Mouse (Mus musculus) heart, embryonic 14.5 days (tissue): ENCODE data around the gene Tnfrsf1b. TPM values are rescaled to one million over a fixed set of nuclear protein-coding genes. Genes with fewer than 3 reads are reported as not detected.
A peak's percentile ranks its signal among the peaks of the same experiment; 100 is the strongest.

ENCODE experiments used
- ATAC-seq: fragments of 200-750 bp; cut with Nextera tagmentation; 2 replicates; pipeline ENCODE4 v1.8.0; 2017; ENCODE audit warnings: low read depth, moderate TSS enrichment; ENCODE audit not compliant: insufficient number of reproducible peaks, insufficient read depth, low FRiP score
- H3K27ac ChIP-seq, 2 experiments: fragments of 200-500 bp in 1 of 2; fragments of 300-500 bp in 1 of 2; sonication (generic) in 1 of 2; replicated peaks in 1 of 2; 2 replicates each; pipeline ENCODE4 v1.5.1; 2012 to 2014; ENCODE audit warnings: low read depth in 2 of 2, low read length in 2 of 2, control low read depth in 1 of 2, mild to moderate bottlenecking in 1 of 2, mixed read lengths in 1 of 2; ENCODE audit not compliant: control insufficient read depth in 1 of 2, insufficient read depth in 1 of 2
- H3K27me3 ChIP-seq: fragments of 300-500 bp; sonication (generic); 2 replicates; pipeline ENCODE4 v1.6.1; 2014; ENCODE audit warnings: mild to moderate bottlenecking, low read length, control low read depth; ENCODE audit not compliant: control insufficient read depth, insufficient read depth
- H3K36me3 ChIP-seq: fragments of 300-500 bp; sonication (generic); 2 replicates; pipeline ENCODE4 v1.6.1; 2014; ENCODE audit warnings: mild to moderate bottlenecking, control low read depth, low read length, mixed read lengths; ENCODE audit not compliant: control insufficient read depth, insufficient read depth
- H3K4me1 ChIP-seq, 2 experiments: fragments of 200-500 bp in 1 of 2; fragments of 300-500 bp in 1 of 2; sonication (generic) in 1 of 2; 2 replicates each; pipeline ENCODE4 v1.6.1; 2012 to 2014; ENCODE audit warnings: low read length in 2 of 2, control low read depth in 1 of 2, mixed read lengths in 1 of 2; ENCODE audit not compliant: control insufficient read depth in 2 of 2, insufficient read depth in 2 of 2
- H3K4me2 ChIP-seq: fragments of 300-500 bp; sonication (generic); 2 replicates; pipeline ENCODE4 v1.6.1; 2014; ENCODE audit warnings: mild to moderate bottlenecking, low read length
- H3K4me3 ChIP-seq, 2 experiments: fragments of 200-500 bp in 1 of 2; fragments of 300-500 bp in 1 of 2; sonication (generic) in 1 of 2; 2 replicates each; pipeline ENCODE4 v1.5.1; 2012 to 2014; ENCODE audit warnings: low read length in 2 of 2, mild to moderate bottlenecking in 2 of 2, control low read depth in 1 of 2, low read depth in 1 of 2, moderate library complexity in 1 of 2; ENCODE audit not compliant: control insufficient read depth in 1 of 2, insufficient read depth in 1 of 2
- H3K9ac ChIP-seq: fragments of 300-500 bp; sonication (generic); 2 replicates; pipeline ENCODE4 v1.6.1; 2014; ENCODE audit warnings: mild to moderate bottlenecking, low read length
- H3K9me3 ChIP-seq: fragments of 300-500 bp; sonication (generic); 2 replicates; pipeline ENCODE4 v1.6.1; 2016; ENCODE audit warnings: low read length, control low read depth; ENCODE audit not compliant: control insufficient read depth
- WGBS: fragments of 180-500 bp; shearing (Covaris S2); extraction: QIAGEN DNeasy Blood & Tissue Kit; methylation state at CpG from one replicate; pipeline ENCODE4 v1.1.7; 2014; 5-methylcytosine and 5-hydroxymethylcytosine counted together
- polyA plus RNA-seq: library from polyadenylated mRNA; unstranded; fragments of >200 nt; fragmentation: Nextera tagmentation; extraction: Ambion mirVana; gene quantifications from 2 replicates; pipeline ENCODE4 v1.2.1, GENCODE M21; 2014

The Tnfrsf1b gene
- polyA plus RNA-seq, 1 experiment from 2014 or later: 3.4 TPM

- no peaks in the 10 kb centered on the region for H3K9me3 ChIP-seq
- peaks cover 12% of the 10 kb centered on the region for H3K27me3 ChIP-seq
- H3K9ac ChIP-seq: no peak overlapping the region
- peaks cover 7 to 9% of the 10 kb centered on the region in 2 experiments; a peak in 3 of 4 replicates for H3K4me1 ChIP-seq
- no peak overlapping the region for H3K4me2 ChIP-seq
- WGBS: 64% methylated on average over 4 of the region's 4 CpGs
- no peak overlapping the region for H3K27ac ChIP-seq
- H3K4me3 ChIP-seq: no peak overlapping the region
- no peak for ATAC-seq
- H3K36me3 ChIP-seq: no peaks in the 10 kb centered on the region
Measured at GRCm38 (mm10) chr4:145240723-145241231, 5.9 kb downstream of the Tnfrsf1b start.

- WGBS: 29% methylated on average over 4 of the region's 4 CpGs
- Histone ChIP-seq H3K4me3 (no peak overlapping the region), H3K4me1 (peaks cover 7 to 9% of the 10 kb centered on the region in 2 experiments; a peak in 3 of 4 replicates), H3K9me3 (no peaks in the 10 kb centered on the region), H3K9ac (no peak overlapping the region), H3K27ac (peak overlapping the region; percentile 68), H3K4me2 (no peak overlapping the region), H3K27me3 (no peaks in the 10 kb centered on the region), H3K36me3 (no peaks in the 10 kb centered on the region)
- ATAC-seq: peak; percentile 84
Measured at GRCm38 (mm10) chr4:145239049-145239830, 7.4 kb downstream of the Tnfrsf1b start.

- Histone ChIP-seq H3K4me3 (no peak overlapping the region), H3K9ac (no peak overlapping the region), H3K4me1 (peaks cover 15 to 16% of the 10 kb centered on the region in 2 experiments; a peak in 3 of 4 replicates), H3K27me3 (no peaks in the 10 kb centered on the region), H3K9me3 (no peaks in the 10 kb centered on the region), H3K36me3 (no peaks in the 10 kb centered on the region), H3K27ac (no peak overlapping the region), H3K4me2 (no peak overlapping the region)
- WGBS: 83% methylated on average over 7 of the region's 7 CpGs
- ATAC-seq: no peak
Measured at GRCm38 (mm10) chr4:145236027-145236426, 10.6 kb downstream of the Tnfrsf1b start.

- no peak overlapping the region for H3K9ac ChIP-seq
- H3K4me2 ChIP-seq: no peak overlapping the region
- peak overlapping the region; percentile 5 to 17; a peak in 1 of 4 replicates for H3K27ac ChIP-seq
- no peaks in the 10 kb centered on the region for H3K9me3 ChIP-seq
- ATAC-seq: no peak
- 50% methylated on average over 3 of the region's 3 CpGs for WGBS
- no peak overlapping the region for H3K4me3 ChIP-seq
- H3K27me3 ChIP-seq: no peaks in the 10 kb centered on the region
- peaks cover 8 to 12% of the 10 kb centered on the region in 2 experiments; a peak in 3 of 4 replicates for H3K4me1 ChIP-seq
- no peaks in the 10 kb centered on the region for H3K36me3 ChIP-seq
Measured at GRCm38 (mm10) chr4:145233487-145234228, 13.0 kb downstream of the Tnfrsf1b start.

GRCm38 (mm10) chr4:145231732-145232131, 14.9 kb downstream of the Tnfrsf1b start:
- H3K4me2 ChIP-seq: no peak overlapping the region
- H3K9me3 ChIP-seq: no peaks in the 10 kb centered on the region
- H3K9ac ChIP-seq: no peak overlapping the region
- no peak for ATAC-seq
- no peak overlapping the region for H3K4me3 ChIP-seq
- H3K27me3 ChIP-seq: no peaks in the 10 kb centered on the region
- WGBS: 89% methylated on average over 5 of the region's 5 CpGs
- H3K4me1 ChIP-seq: peaks cover 8 to 12% of the 10 kb centered on the region in 2 experiments; a peak in 3 of 4 replicates
- no peaks in the 10 kb centered on the region for H3K36me3 ChIP-seq
- no peak overlapping the region for H3K27ac ChIP-seq

- Histone ChIP-seq H3K27ac (0 out of 4 replicates have a peak overlapping the region, but pooled peaks of 1 of the 2 experiments have one; percentile 11), H3K27me3 (no peaks in the 10 kb centered on the region), H3K36me3 (no peaks in the 10 kb centered on the region), H3K4me2 (no peak overlapping the region), H3K9ac (no peak overlapping the region), H3K9me3 (no peaks in the 10 kb centered on the region), H3K4me1 (peaks cover 8 to 12% of the 10 kb centered on the region in 2 experiments; a peak in 3 of 4 replicates), H3K4me3 (no peak overlapping the region)
- no peak for ATAC-seq
- WGBS: 89% methylated on average over 2 of the region's 2 CpGs
Measured at GRCm38 (mm10) chr4:145230647-145231046, 16.0 kb downstream of the Tnfrsf1b start.

- H3K9ac ChIP-seq: no peak overlapping the region
- H3K27ac ChIP-seq: 0 out of 4 replicates have a peak overlapping the region, but pooled peaks of 1 of the 2 experiments have one; percentile 11
- no peaks in the 10 kb centered on the region for H3K36me3 ChIP-seq
- no peak overlapping the region for H3K4me3 ChIP-seq
- peaks cover 8 to 12% of the 10 kb centered on the region in 2 experiments; a peak in 3 of 4 replicates for H3K4me1 ChIP-seq
- no peak overlapping the region for H3K4me2 ChIP-seq
- ATAC-seq: peak; percentile 46; the same call in 1 of the 2 replicates
- WGBS: 80% methylated on average over 5 of the region's 5 CpGs
- H3K9me3 ChIP-seq: no peaks in the 10 kb centered on the region
- no peaks in the 10 kb centered on the region for H3K27me3 ChIP-seq
Measured at GRCm38 (mm10) chr4:145229524-145230163, 17.0 kb downstream of the Tnfrsf1b start.
